Mouse (Mus musculus) small intestine, adult 2 months (tissue): ENCODE measurements around the gene Hcrt. TPM values are rescaled to one million over a fixed set of nuclear protein-coding genes. Genes with fewer than 3 reads are reported as not detected.

Experiments used
- H3K27ac ChIP-seq: fragments of 200-500 bp; 2 replicates; pipeline ENCODE4 v1.5.1; 2012; ENCODE audit warnings: low read depth, low read length, control low read depth, inconsistent platforms; ENCODE audit not compliant: insufficient read depth
- H3K27me3 ChIP-seq: fragments of 200-500 bp; 2 replicates; pipeline ENCODE4 v1.6.1; 2012; ENCODE audit warnings: mild to moderate bottlenecking, moderate library complexity, low read length, inconsistent platforms; ENCODE audit not compliant: control insufficient read depth, insufficient read depth
- H3K36me3 ChIP-seq: fragments of 200-500 bp; 2 replicates; pipeline ENCODE4 v1.6.1; 2012; ENCODE audit warnings: mild to moderate bottlenecking, low read length, control low read depth, inconsistent platforms; ENCODE audit not compliant: control insufficient read depth, insufficient read depth
- H3K4me1 ChIP-seq: fragments of 200-500 bp; 2 replicates; pipeline ENCODE4 v1.6.1; 2012; ENCODE audit warnings: low read length, inconsistent platforms, mixed read lengths; ENCODE audit not compliant: control insufficient read depth, insufficient read depth, insufficient read length
- H3K4me3 ChIP-seq: fragments of 200-500 bp; 2 replicates; pipeline ENCODE4 v1.5.1; 2012; ENCODE audit warnings: low read depth, mild to moderate bottlenecking, control low read depth, inconsistent platforms, low read length, moderate library complexity
- CTCF ChIP-seq: fragments of 200-500 bp; IDR thresholded peaks from 2 replicates; pipeline ENCODE4 v1.5.1; 2012; ENCODE audit warnings: low read depth, mild to moderate bottlenecking, control low read depth, inconsistent platforms, low read length, moderate library complexity, mixed read lengths; ENCODE audit not compliant: insufficient replicate concordance, insufficient read length; ENCODE audit errors: extremely low read depth
- POLR2A ChIP-seq: fragments of 200-500 bp; IDR thresholded peaks from 2 replicates; pipeline ENCODE4 v1.6.1; 2012; ENCODE audit warnings: low read depth, mild to moderate bottlenecking, control low read depth, inconsistent platforms, low read length, moderate library complexity
- WGBS: fragments of 180-500 bp; shearing (Covaris S2); methylation state at CpG from one replicate; pipeline ENCODE4 v1.1.7; 2018; 5-methylcytosine and 5-hydroxymethylcytosine counted together
- polyA plus RNA-seq: library from polyadenylated mRNA; depleted of rRNA; stranded (reverse); fragments of >200 nt; gene quantifications from 2 replicates; pipeline ENCODE4 v1.2.3, GENCODE M21; 2012

Gene Hcrt
- polyA plus RNA-seq, 1 experiment, result not detected

- Histone ChIP-seq H3K36me3 (no peaks in the 10 kb centered on the region), H3K27ac (no peak overlapping the region), H3K4me1 (peaks cover 2% of the 10 kb centered on the region; the same call in 1 of the 2 replicates), H3K27me3 (no peaks in the 10 kb centered on the region), H3K4me3 (no peak overlapping the region)
- WGBS, result 83% methylated on average over 10 of the region's 10 CpGs
- no peak for TF ChIP-seq POLR2A
These were observed 16.2 kb downstream of the Hcrt start for GRCm38 (mm10) chr11:100746546-100746945.

GRCm38 (mm10) chr11:100745085-100745484 lies 17.6 kb downstream of the Hcrt start:
- Histone ChIP-seq H3K27ac (no peak overlapping the region), H3K36me3 (no peaks in the 10 kb centered on the region), H3K27me3 (no peaks in the 10 kb centered on the region), H3K4me1 (peaks cover 2% of the 10 kb centered on the region; the same call in 1 of the 2 replicates), H3K4me3 (no peak overlapping the region)
- no peak for TF ChIP-seq POLR2A
- TF ChIP-seq CTCF, result peak; percentile 49; the same call in 1 of the 2 replicates
- WGBS, result 10% methylated on average over 6 of the region's 6 CpGs

GRCm38 (mm10) chr11:100741348-100741747 lies 21.4 kb downstream of the Hcrt start:
- no peak for TF ChIP-seq CTCF
- no peak for TF ChIP-seq POLR2A
- Histone ChIP-seq H3K27ac (no peak overlapping the region), H3K36me3 (no peaks in the 10 kb centered on the region), H3K4me3 (no peak overlapping the region), H3K27me3 (no peaks in the 10 kb centered on the region), H3K4me1 (peaks cover 4% of the 10 kb centered on the region; the same call in 1 of the 2 replicates)
- WGBS, result 75% methylated on average over 6 of the region's 6 CpGs

- Histone ChIP-seq H3K27ac (no peak overlapping the region), H3K36me3 (no peaks in the 10 kb centered on the region), H3K4me1 (peaks cover 18% of the 10 kb centered on the region), H3K27me3 (no peaks in the 10 kb centered on the region), H3K4me3 (no peak overlapping the region)
- 16% methylated on average over 5 of the region's 5 CpGs for WGBS
- TF ChIP-seq CTCF, result no peak
- TF ChIP-seq POLR2A, result no peak
These were observed 24.0 kb downstream of the Hcrt start for GRCm38 (mm10) chr11:100738749-100739148.

GRCm38 (mm10) chr11:100738066-100738604 lies 24.6 kb downstream of the Hcrt start, which contains the start of gene Rab5c:
TSS of gene Rab5c (minus strand) at chr11:100738215.
- WGBS, result under 1% methylated on average over 39 of the region's 39 CpGs
- Histone ChIP-seq H3K4me1 (peaks cover 18% of the 10 kb centered on the region), H3K27me3 (no peaks in the 10 kb centered on the region), H3K27ac (peak within 1 kb of the TSS; percentile 71), H3K36me3 (peaks cover 2% of the 10 kb centered on the region; the same call in 1 of the 2 replicates), H3K4me3 (peak within 1 kb of the TSS; percentile 92)
- TF ChIP-seq CTCF (no peak), POLR2A (peak; percentile 64; the same call in 1 of the 2 replicates)

- H3K4me1 ChIP-seq, result peaks cover 18% of the 10 kb centered on the region
- H3K4me3 ChIP-seq, result peak overlapping the region; percentile 92
- no peaks in the 10 kb centered on the region for H3K27me3 ChIP-seq
- peaks cover 4% of the 10 kb centered on the region; the same call in 1 of the 2 replicates for H3K36me3 ChIP-seq
- H3K27ac ChIP-seq, result peak overlapping the region; percentile 71
- under 1% methylated on average over 13 of the region's 13 CpGs for WGBS
- TF ChIP-seq CTCF, result no peak; the same call in 1 of the 2 replicates
- no peak for TF ChIP-seq POLR2A
These were observed 25.5 kb downstream of the Hcrt start for GRCm38 (mm10) chr11:100737105-100737733.

GRCm38 (mm10) chr11:100736746-100737080 lies 26.0 kb downstream of the Hcrt start:
- 19% methylated on average over 4 of the region's 4 CpGs for WGBS
- peak overlapping the region; percentile 71 for H3K27ac ChIP-seq

More at GRCm38 (mm10) chr11:100736746-100737080, 26.0 kb downstream of the Hcrt start:
- Histone ChIP-seq H3K36me3 (peaks cover 4% of the 10 kb centered on the region), H3K4me3 (peak overlapping the region; percentile 92; the same call in 1 of the 2 replicates), H3K27me3 (no peaks in the 10 kb centered on the region), H3K4me1 (peaks cover 18% of the 10 kb centered on the region)
- TF ChIP-seq CTCF (no peak), POLR2A (no peak)
